Mouse (Mus musculus) small intestine, adult 2 months (tissue): ENCODE results near the gene Inpp5a. TPM values are rescaled to one million over a fixed set of nuclear protein-coding genes. Genes with fewer than 3 reads are reported as not detected.
A peak's percentile ranks its signal among the peaks of the same experiment; 100 is the strongest.

Source experiments
- H3K27ac ChIP-seq: fragments of 200-500 bp; 2 replicates; pipeline ENCODE4 v1.5.1; 2012; ENCODE audit warnings: low read depth, low read length, control low read depth, inconsistent platforms; ENCODE audit not compliant: insufficient read depth
- H3K27me3 ChIP-seq: fragments of 200-500 bp; 2 replicates; pipeline ENCODE4 v1.6.1; 2012; ENCODE audit warnings: mild to moderate bottlenecking, moderate library complexity, low read length, inconsistent platforms; ENCODE audit not compliant: control insufficient read depth, insufficient read depth
- H3K36me3 ChIP-seq: fragments of 200-500 bp; 2 replicates; pipeline ENCODE4 v1.6.1; 2012; ENCODE audit warnings: mild to moderate bottlenecking, low read length, control low read depth, inconsistent platforms; ENCODE audit not compliant: control insufficient read depth, insufficient read depth
- H3K4me1 ChIP-seq: fragments of 200-500 bp; 2 replicates; pipeline ENCODE4 v1.6.1; 2012; ENCODE audit warnings: low read length, inconsistent platforms, mixed read lengths; ENCODE audit not compliant: control insufficient read depth, insufficient read depth, insufficient read length
- H3K4me3 ChIP-seq: fragments of 200-500 bp; 2 replicates; pipeline ENCODE4 v1.5.1; 2012; ENCODE audit warnings: low read depth, mild to moderate bottlenecking, control low read depth, inconsistent platforms, low read length, moderate library complexity
- CTCF ChIP-seq: fragments of 200-500 bp; IDR thresholded peaks from 2 replicates; pipeline ENCODE4 v1.5.1; 2012; ENCODE audit warnings: low read depth, mild to moderate bottlenecking, control low read depth, inconsistent platforms, low read length, moderate library complexity, mixed read lengths; ENCODE audit not compliant: insufficient replicate concordance, insufficient read length; ENCODE audit errors: extremely low read depth
- POLR2A ChIP-seq: fragments of 200-500 bp; IDR thresholded peaks from 2 replicates; pipeline ENCODE4 v1.6.1; 2012; ENCODE audit warnings: low read depth, mild to moderate bottlenecking, control low read depth, inconsistent platforms, low read length, moderate library complexity
- WGBS: fragments of 180-500 bp; shearing (Covaris S2); methylation state at CpG from one replicate; pipeline ENCODE4 v1.1.7; 2018; 5-methylcytosine and 5-hydroxymethylcytosine counted together
- polyA plus RNA-seq: library from polyadenylated mRNA; depleted of rRNA; stranded (reverse); fragments of >200 nt; gene quantifications from 2 replicates; pipeline ENCODE4 v1.2.3, GENCODE M21; 2012

Gene Inpp5a
- polyA plus RNA-seq, 1 experiment: 56.6 TPM

DNA sequence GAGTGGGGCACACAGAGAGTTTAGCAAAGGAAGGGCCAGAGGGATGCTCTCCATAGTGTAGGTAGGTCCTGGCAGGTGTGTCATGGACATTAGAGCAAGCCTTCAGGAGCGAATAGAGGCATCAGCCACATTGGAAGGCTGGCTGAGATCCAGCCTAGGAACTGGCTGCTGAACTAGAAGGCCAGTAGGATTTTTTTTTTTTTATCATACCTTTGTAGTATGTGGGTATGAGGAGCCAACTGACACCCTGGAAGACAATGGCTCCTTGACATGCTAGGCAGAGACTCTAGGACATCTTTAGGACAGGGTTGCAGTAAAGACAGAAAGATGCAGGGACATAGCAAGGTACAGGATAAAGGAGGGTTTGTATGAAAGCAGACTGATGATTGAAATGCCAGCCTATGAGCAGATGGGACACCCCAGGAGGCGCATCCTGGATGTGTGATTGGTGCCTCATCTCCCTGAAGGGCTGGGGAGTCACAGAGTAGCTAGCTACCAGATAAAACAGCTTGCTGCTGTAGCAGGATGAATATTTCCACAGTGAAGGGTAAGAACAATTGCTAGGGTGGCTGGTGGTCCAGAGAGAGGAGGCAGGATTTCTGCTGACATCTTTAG is 3.9 kb upstream of the Inpp5a start:
- no peak overlapping the region for H3K27ac ChIP-seq
- H3K4me1 ChIP-seq: peaks cover 10% of the 10 kb centered on the region
- H3K36me3 ChIP-seq: no peaks in the 10 kb centered on the region
- WGBS: 61% methylated on average over 2 of the region's 2 CpGs
- no peaks in the 10 kb centered on the region for H3K27me3 ChIP-seq
- TF ChIP-seq CTCF: no peak
- no peak for TF ChIP-seq POLR2A
- no peak overlapping the region for H3K4me3 ChIP-seq

DNA sequence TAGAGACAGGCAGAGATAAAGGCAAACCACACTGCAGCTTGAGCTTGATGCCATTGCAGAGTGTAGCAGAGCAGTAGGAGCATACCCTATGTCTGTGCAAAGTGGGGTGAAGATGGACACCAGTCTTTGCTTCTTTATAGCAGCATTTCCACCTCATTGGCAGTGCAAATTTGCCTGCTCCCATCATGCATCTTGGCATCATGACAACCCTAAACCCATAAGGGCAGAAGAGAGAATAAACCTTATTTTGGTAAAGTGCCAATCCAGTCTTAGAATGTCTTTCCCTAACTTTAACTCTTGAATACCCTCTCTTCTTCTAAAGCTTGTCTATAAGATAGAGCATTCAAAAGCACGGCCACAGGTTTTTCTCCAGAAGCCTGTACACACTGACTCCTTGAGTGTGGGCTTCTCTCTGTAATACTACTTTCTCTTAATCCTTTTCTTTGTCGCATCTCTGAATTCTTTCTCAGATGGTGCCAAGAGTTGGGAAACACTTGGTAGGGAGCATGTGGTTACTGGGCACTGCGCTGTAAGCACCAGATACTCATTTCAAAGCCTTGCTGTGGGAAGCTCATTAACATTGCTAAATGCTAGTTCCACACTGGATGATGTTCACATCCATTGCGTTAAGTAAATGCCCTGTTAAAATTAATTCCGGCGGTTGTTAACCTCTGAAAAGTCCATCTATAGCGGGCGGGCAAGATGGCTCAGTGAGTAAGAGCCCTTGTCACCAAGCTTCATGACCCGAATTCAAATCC is 1.8 kb upstream of the Inpp5a start:
- 94% methylated on average over 9 of the region's 9 CpGs for WGBS
- H3K27me3 ChIP-seq: no peaks in the 10 kb centered on the region

DNA sequence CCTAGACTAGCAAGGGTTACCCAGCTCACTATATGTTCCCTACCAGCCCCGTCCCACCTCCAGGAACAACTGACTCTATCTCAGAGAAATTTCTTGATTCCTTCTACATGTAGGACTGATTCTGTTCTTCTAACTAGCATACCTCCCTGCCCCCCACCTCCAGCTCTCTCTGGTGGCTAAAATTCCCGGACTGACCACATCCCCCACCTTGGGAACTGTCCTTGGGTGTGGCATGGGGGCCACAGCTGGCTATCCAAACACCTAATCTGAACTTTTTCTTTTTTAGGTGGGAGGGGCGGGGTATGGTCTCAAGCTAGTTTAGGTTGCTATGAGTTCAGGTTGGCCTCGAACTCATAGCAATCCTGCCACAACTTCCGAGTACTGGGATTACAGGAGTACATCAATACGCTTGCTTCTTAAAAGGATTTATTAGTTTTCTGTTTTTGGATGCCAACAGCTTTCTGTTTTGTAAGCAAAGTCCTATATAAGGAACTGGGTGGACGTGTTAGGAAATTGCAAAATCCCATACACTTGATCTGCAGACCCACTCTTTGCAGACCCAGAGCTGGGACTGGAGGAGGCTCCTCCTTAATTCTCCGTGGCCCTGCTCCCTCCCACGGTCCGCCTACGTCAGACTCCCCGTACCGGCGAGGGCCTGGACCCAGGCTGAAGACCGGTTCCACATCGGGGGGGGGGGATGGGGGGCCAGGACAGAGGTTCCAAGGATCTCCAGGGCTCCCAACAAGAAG is 814 bp upstream of the Inpp5a start:
- TF ChIP-seq POLR2A (no peak), CTCF (no peak)
- no peaks in the 10 kb centered on the region for H3K27me3 ChIP-seq
- H3K36me3 ChIP-seq: no peaks in the 10 kb centered on the region
- peak overlapping the region; percentile 57; the same call in 1 of the 2 replicates for H3K27ac ChIP-seq
- 15% methylated on average over 16 of the region's 16 CpGs for WGBS
- H3K4me1 ChIP-seq: peaks cover 24% of the 10 kb centered on the region
- peak overlapping the region; percentile 77 for H3K4me3 ChIP-seq

More for the DNA sequence above, 1.8 kb upstream of the Inpp5a start:
- Histone ChIP-seq H3K36me3 (no peaks in the 10 kb centered on the region), H3K4me3 (no peak overlapping the region), H3K27ac (no peak overlapping the region), H3K4me1 (peaks cover 18% of the 10 kb centered on the region)
- TF ChIP-seq POLR2A: no peak
- no peak for TF ChIP-seq CTCF

DNA sequence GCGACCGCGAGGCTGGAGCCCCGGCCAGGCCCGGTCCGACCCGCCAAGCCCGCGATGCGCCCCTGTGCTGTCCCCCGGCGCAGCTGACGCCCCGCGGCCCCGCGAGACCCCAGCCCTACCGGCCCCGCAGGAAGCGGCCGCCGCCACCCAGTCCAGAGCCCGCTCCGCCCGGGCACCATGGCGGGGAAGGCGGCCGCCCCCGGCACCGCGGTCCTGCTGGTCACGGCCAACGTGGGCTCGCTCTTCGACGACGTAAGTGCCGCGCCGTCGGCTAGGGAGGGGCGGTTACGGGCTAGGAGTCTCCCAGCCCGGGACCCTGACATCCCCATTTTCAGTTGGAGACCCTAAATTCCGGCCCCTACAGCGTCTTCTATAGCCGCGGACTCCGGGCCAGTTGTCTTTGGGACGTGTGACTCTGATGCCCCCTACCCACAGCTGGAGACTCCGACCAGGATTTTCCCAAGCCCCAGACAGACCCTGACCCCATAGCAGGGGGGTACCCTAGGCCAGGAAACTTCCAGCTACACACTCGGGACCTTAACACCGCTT is 378 bp downstream of the Inpp5a start:
- TF ChIP-seq CTCF (no peak), POLR2A (no peak)
- Histone ChIP-seq H3K4me3 (peak overlapping the region; percentile 99), H3K27me3 (no peaks in the 10 kb centered on the region), H3K4me1 (peaks cover 18% of the 10 kb centered on the region), H3K36me3 (no peaks in the 10 kb centered on the region), H3K27ac (peak overlapping the region; percentile 39)
- under 1% methylated on average over 52 of the region's 53 CpGs for WGBS

DNA sequence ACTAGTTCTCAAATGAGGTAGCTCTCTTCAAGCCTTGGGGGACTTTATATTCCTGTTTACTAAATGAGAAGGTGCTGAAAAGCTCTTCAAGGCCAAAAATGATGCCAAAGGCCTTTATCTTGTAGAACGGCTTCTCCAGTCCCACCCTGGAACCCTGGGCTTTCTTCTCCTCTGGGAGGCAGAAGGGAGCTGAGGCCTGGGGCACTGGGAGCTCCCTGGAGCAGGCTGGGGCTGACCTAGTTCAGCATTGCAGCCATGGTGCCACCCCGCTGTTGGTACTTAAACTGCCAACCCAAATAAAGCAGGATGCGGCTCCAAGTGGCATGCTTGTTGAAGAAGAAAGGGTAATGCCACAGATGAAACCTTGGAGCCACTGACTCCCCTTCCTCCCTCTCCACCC is 1.5 kb downstream of the Inpp5a start:
- no peak overlapping the region for H3K27ac ChIP-seq
- TF ChIP-seq CTCF (0 out of 2 replicates have a peak, but pooled peaks have one; percentile 9), POLR2A (no peak)
- peak overlapping the region; percentile 40 for H3K4me3 ChIP-seq
- no peaks in the 10 kb centered on the region for H3K27me3 ChIP-seq
- H3K4me1 ChIP-seq: peaks cover 17% of the 10 kb centered on the region
- H3K36me3 ChIP-seq: no peaks in the 10 kb centered on the region; the same call in 1 of the 2 replicates
- WGBS: 68% methylated on average over 3 of the region's 3 CpGs

DNA sequence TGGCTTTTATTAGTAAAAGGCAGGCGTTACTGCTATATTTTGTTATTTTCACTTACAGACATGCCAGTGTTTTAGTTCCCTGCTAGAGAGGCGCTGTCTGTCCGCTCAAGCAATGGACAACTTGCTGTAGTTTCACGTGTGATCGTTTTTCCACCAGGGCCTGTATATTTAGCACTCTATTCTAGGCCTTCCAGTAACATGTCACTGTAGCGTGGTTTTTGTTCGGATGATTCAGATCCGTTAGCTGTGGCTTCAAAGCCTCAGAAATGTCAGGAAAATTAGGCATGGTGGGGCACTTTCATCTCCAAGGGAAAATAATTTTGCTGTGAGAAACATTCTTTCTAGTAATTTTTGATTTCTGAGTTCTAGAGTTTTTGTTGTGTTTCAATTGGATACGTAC is 2.0 kb downstream of the Inpp5a start:
- H3K4me3 ChIP-seq: peak overlapping the region; percentile 40; the same call in 1 of the 2 replicates
- H3K27ac ChIP-seq: no peak overlapping the region
- TF ChIP-seq POLR2A: no peak
- no peaks in the 10 kb centered on the region; the same call in 1 of the 2 replicates for H3K36me3 ChIP-seq
- 88% methylated on average over 9 of the region's 9 CpGs for WGBS
- H3K4me1 ChIP-seq: peaks cover 18% of the 10 kb centered on the region
- no peaks in the 10 kb centered on the region for H3K27me3 ChIP-seq

DNA sequence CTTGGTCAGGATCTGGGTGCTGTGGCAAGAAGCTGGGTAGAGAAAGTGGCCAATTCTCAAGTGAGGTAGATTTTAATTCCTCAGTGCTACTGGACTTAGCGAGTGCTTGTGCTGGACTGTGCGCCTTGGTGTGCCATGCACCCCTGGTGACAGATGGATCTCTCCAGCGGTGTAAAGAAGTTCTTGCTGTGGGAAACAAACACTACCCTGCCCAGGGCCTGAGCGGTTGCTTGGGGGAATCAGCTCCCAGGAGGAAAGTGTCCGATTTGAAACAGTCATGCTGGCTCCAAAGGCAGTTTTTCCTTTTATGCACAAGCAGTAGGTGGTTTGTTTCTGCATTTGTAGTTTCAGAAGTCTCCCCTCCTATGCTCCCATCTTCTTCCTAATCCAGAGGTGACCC is 2.8 kb downstream of the Inpp5a start:
- Histone ChIP-seq H3K36me3 (no peaks in the 10 kb centered on the region; the same call in 1 of the 2 replicates), H3K4me1 (peaks cover 22% of the 10 kb centered on the region), H3K27ac (no peak overlapping the region), H3K27me3 (no peaks in the 10 kb centered on the region), H3K4me3 (no peak overlapping the region)
- TF ChIP-seq POLR2A: no peak
- TF ChIP-seq CTCF: no peak
- 81% methylated on average over 5 of the region's 5 CpGs for WGBS
